Mouse (Mus musculus) urinary bladder, postnatal 36 days (tissue): ENCODE measurements at regions not wholly inside any gene's neighbourhood (a gene's known extent, or its start where the extent isn't known, plus 50 kb on each side); places are given as distances from the start of the nearest gene placed in this dataset.

Experiments
- DNase-seq, 2 experiments: peaks; one replicate each; pipeline ENCODE4 v3.0.0; 2022; ENCODE audit warnings: low spot score in 2 of 2, mixed read lengths in 1 of 2

DNA sequence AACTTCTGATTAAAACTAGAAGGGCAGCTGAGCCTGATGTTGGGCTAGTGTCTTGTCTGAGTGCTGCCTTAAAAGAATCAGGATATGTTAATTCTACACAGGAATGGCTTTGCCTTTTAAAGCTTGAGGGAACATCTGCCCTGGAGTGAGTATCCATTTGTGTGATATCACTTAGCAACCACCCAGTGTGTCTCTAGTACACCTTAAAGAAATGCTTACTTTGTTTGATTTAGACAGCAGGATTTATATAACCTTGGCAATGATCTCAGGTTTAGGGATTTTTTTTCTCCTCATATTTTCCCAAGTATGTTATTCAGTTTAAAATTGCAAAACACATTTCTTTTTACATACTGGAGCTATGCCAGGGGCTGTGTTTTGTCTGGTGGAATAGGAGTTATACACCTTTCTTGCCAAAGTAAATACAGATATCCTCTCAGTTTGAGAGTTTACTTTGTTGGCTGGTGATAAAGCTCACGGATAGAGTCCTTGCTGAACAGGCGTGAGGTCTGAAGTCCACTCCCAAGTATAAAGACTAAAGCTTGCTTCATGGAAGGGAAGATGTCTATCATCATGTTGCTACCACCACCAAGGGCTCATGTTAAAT, 206.6 kb downstream of the Rsl24d1 start:
- DNase-seq, result no peak

DNA sequence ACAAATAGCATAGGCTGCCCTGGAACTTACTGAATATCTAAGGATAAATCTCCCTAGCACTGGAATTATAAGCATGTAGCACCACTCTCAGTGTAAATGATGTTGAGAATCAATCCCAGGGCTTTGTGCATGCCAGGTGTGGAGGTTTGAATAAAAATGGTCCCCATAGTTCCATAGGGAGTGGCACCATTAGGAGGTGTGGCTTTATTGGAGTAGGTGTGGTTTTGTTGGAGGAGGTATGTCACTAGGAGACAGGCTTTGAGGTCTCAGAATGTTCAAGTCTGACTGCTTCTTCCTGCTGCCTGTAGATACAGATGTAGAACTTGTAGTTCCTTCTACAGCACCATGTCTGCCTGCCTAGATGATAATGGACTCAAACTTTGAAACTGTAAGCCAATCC, 217.8 kb downstream of the Rsl24d1 start:
- no peak for DNase-seq

GRCm38 (mm10) chr9:73336039-73336438, 222.8 kb downstream of the Rsl24d1 start:
- no peak for DNase-seq

- peak in 1 of 2 experiments; percentile 15 for DNase-seq
These were observed 224.0 kb downstream of the Rsl24d1 start for GRCm38 (mm10) chr9:73337045-73337740.

DNA sequence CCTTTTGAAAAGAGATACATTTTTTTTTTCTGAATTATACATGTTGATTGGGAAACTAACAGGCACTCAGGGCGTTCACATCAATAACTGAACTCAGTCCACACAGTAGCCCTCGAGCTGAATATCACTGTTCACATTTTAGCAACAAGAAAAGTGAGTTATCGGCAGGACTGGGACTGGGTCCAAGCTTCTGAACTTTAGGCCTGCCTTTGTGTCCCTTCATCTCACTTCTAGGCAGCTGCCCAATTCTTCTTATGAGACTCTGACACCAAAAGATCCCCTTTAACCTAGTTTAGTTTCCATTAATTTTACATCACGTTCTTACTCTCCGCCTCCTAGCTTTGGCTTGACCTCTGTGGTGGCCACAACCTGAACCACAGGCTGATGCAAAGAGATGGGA, 242.7 kb downstream of the Rsl24d1 start:
- no peak for DNase-seq

DNA sequence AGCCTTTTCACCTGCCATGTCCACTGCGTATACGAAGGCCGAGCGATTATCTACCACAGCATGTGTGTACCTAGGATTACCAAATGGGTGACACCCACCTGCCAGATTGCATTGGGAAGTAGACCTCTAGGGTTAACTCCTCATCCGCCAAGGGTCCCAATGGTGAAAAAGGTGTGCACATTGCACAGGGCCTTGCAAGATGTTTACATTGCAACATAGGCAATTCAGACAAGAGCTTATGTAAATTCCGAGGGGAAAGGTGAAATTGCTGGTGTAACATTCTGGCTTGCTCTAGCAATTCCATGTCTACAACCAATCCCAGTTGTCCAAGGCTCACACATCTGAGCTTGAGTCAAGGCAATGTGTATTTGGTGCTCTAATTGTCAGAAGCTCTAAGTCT, 245.7 kb downstream of the Rsl24d1 start:
- no peak for DNase-seq

GRCm38 (mm10) chr9:73380768-73381167, 267.5 kb downstream of the Rsl24d1 start:
- no peak for DNase-seq

DNA sequence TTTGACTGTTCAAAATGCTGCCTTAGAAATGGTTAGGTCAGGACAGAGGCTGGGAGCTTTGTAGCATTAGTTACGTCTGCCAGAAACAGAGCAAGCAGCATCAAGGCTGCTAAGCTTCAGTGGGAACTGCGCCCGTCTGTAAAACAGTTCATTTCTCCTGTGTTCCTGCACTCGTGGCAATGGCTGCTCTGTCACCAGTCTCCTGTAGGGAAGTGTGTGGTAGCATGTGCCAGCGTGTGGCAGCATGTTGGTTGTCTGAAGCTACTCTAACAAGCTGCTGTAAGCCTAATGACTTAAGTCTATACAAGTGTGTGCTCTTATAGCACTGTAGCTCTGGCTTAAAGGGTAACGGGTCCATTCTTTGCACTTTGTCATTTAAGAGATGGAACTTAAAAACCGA, 278.8 kb downstream of the Rsl24d1 start:
- no peak for DNase-seq

GRCm38 (mm10) chr9:73413367-73413930, 300.2 kb downstream of the Rsl24d1 start:
- no peak for DNase-seq

DNA sequence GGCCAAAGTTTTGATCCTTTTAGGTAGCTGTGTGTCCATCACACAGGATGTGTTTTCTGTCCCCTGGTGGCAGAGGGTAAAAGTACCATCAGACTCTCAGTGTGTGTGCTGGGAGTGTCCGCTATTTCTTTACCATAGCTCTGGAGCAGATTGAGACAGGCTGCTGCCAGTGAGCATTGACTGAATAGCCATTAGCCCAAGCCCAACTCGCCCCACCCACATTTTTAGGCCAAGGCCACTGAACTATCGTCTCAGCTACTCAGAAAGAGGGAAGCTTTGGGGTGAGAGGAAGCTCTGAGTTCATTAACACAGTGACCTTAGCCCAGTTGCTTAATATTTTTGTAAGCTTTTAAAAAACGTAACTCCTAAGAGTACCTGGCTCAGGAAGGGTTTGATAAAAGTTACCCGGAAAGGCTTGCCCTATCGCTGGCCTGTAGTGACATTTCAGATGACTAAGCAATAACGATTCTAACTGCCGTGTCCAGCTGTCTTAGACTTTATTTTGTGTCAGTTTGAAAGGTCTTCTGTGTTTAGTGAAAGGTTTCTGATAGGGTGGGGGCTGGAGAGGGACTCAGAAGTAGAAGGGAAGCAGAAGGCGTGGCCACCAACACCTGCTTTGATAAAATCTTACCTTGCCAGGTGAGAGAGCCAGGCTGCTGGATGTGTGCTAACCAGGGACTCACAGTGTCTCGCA, 303.0 kb downstream of the Rsl24d1 start:
- no peak for DNase-seq
